26 mouse cellular contexts compared by ENCODE assay signal in the genomic region with DNA sequence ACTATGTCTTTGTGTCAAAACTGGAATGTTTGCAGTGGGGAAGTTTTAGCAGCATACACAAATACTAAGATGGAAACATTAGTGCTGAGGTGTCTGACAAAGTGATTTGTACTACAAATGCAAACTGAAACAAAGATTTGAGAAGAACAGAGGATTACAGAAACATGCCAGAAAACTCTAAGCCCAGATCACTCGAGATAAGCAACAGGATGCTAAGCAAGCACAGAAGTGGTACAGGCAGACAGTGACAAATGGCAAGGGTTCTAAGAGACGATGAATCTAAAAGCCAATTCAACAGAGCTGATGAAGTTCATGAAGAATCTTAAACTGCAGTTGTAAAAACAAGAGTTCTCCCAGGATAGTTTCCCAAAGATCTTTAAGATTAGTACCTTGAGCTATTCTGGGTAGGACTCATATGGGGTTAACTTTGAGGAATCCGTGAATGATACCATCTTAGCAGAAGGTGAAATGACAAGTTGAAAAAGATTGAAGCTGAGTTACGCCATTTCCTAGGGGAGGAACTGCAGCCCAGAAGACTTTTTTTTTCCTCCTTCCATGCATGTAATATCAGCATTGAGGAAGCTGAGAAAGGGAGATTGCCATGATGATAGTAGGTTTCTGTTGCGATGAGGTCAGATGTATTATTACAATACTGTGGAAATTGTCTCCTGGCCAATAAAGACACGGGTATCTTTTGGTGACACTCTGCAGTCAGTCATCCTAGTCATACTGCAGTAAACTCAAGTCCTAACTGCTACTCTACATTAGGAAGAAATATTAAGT. TPM values are rescaled to one million over a fixed set of nuclear protein-coding genes. Genes with fewer than 3 reads are reported as not detected.
A peak's percentile ranks its signal among the peaks of the same experiment; 100 is the strongest.
DNase-seq lines count a peak whose midpoint lies in the region; ATAC-seq lines count a peak whose summit lies in the region.
"Had no signal": no experiment of that assay in that cellular context is flagged by ENCODE, and none has a peak within 500 bp of the region (broad histone marks: within the 10 kb centered on the region; RNA-seq: fewer than 3 reads in every experiment).

No protein-coding gene starts in this region.

- H3K36me3 ChIP-seq in midbrain, embryonic 15.5 days (replicated peaks), result peaks cover 6% of the 10 kb centered on the region; the same call in 1 of the 2 replicates
- no peaks in the 10 kb centered on the region for H3K36me3 ChIP-seq in forebrain, embryonic 14.5 days (ENCODE audit: control insufficient read depth, insufficient read depth, low read length)
- H3K36me3 ChIP-seq: embryonic facial prominence, embryonic 13.5 days; forebrain, embryonic 10.5 days; hindbrain, embryonic 12.5 days; intestine, embryonic 15.5 days had no signal

- H3K4me1 ChIP-seq in midbrain, embryonic 15.5 days, result no peaks in the 10 kb centered on the region
- no peaks in the 10 kb centered on the region for H3K4me1 ChIP-seq in forebrain, embryonic 14.5 days (ENCODE audit: control insufficient read depth, insufficient read depth, low read length)
- H3K4me1 ChIP-seq: embryonic facial prominence, embryonic 10.5 days; embryonic facial prominence, embryonic 13.5 days; forebrain, embryonic 10.5 days; forebrain, embryonic 13.5 days; hindbrain, embryonic 12.5 days; hindbrain, embryonic 15.5 days; intestine, embryonic 15.5 days had no signal

- 90% methylated on average over 6 of the region's 6 CpGs for WGBS in midbrain, embryonic 15.5 days
- 91% methylated on average over 6 of the region's 6 CpGs for whole genome bisulfite sequencing in forebrain, embryonic 14.5 days

- no peak overlapping the region for H3K4me2 ChIP-seq in midbrain, embryonic 15.5 days
- H3K4me2 ChIP-seq in forebrain, embryonic 14.5 days (ENCODE audit: low read length), result no peak overlapping the region
- H3K4me2 ChIP-seq: embryonic facial prominence, embryonic 13.5 days; forebrain, embryonic 13.5 days; heart, embryonic 11.5 days; hindbrain, embryonic 12.5 days; hindbrain, embryonic 15.5 days; intestine, embryonic 15.5 days had no signal

- H3K27me3 ChIP-seq in midbrain, embryonic 15.5 days (replicated peaks), result no peaks in the 10 kb centered on the region
- H3K27me3 ChIP-seq in forebrain, embryonic 14.5 days (replicated peaks; ENCODE audit: control insufficient read depth, insufficient read depth, low read length), result no peaks in the 10 kb centered on the region
- H3K27me3 ChIP-seq: embryonic facial prominence, embryonic 13.5 days; forebrain, embryonic 13.5 days; hindbrain, embryonic 12.5 days; hindbrain, embryonic 15.5 days; intestine, embryonic 15.5 days; Patski had no signal

- 0 out of 2 replicates have a peak, but pooled peaks cover 3% of the 10 kb centered on the region for H3K9me3 ChIP-seq in midbrain, embryonic 15.5 days
- 0 out of 2 replicates have a peak, but pooled peaks cover 2% of the 10 kb centered on the region for H3K9me3 ChIP-seq in forebrain, embryonic 14.5 days (replicated peaks; ENCODE audit: control insufficient read depth, low read length)
- H3K9me3 ChIP-seq: embryonic facial prominence, embryonic 10.5 days; forebrain, embryonic 13.5 days; hindbrain, embryonic 12.5 days; intestine, embryonic 15.5 days had no signal

- DNase-seq in forebrain, embryonic 14.5 days (ENCODE audit: low spot score), result no peak
- DNase-seq in gastrocnemius, adult 18-20 months (ENCODE audit: low spot score), result no peak
- DNase-seq: adrenal gland, adult 2 months; adrenal gland, postnatal 14 days; cerebellum, adult 11 months; cerebellum, adult 2 months; cerebellum, adult 9-11 months; cerebellum, postnatal 25 days; embryo, embryonic 11 days; gastrocnemius, postnatal 25 days; kidney, adult 11 months had no signal

- ATAC-seq in CD4-positive, CD25-positive, alpha-beta regulatory T cell, adult 4 months, result peak; percentile 53
- peak; percentile 56 for ATAC-seq in common myeloid progenitor, adult 5-6 weeks (replicated peaks; ENCODE audit: low read depth, poor library complexity, severe bottlenecking)
- peak; percentile 97 for ATAC-seq in megakaryocyte, adult 5-6 weeks (ENCODE audit: poor library complexity, severe bottlenecking)
- no peak for ATAC-seq in erythroid progenitor cell, adult 5-6 weeks (replicated peaks; ENCODE audit: low FRiP score, poor library complexity, severe bottlenecking)
- ATAC-seq in midbrain, embryonic 15.5 days (replicated peaks), result no peak
- no peak for ATAC-seq in forebrain, embryonic 14.5 days
- ATAC-seq: forebrain, embryonic 13.5 days; intestine, embryonic 15.5 days; Patski had no signal

- no peak overlapping the region for H3K4me3 ChIP-seq in midbrain, embryonic 15.5 days
- H3K4me3 ChIP-seq in forebrain, embryonic 14.5 days (ENCODE audit: low read depth, low read length), result no peak overlapping the region
- H3K4me3 ChIP-seq: embryonic facial prominence, embryonic 10.5 days; embryonic facial prominence, embryonic 13.5 days; erythroblast, embryonic 14.5 days; forebrain, embryonic 10.5 days; forebrain, embryonic 13.5 days; hindbrain, embryonic 12.5 days; hindbrain, embryonic 15.5 days; intestine, embryonic 15.5 days had no signal

- no peak overlapping the region for H3K27ac ChIP-seq in midbrain, embryonic 15.5 days
- no peak overlapping the region for H3K27ac ChIP-seq in forebrain, embryonic 14.5 days (ENCODE audit: low read depth, low read length)
- H3K27ac ChIP-seq: embryonic facial prominence, embryonic 10.5 days; embryonic facial prominence, embryonic 13.5 days; forebrain, embryonic 10.5 days; forebrain, embryonic 13.5 days; hindbrain, embryonic 12.5 days; hindbrain, embryonic 15.5 days; intestine, embryonic 15.5 days had no signal

- no peak overlapping the region for H3K9ac ChIP-seq in midbrain, embryonic 15.5 days
- H3K9ac ChIP-seq in forebrain, embryonic 14.5 days (ENCODE audit: low read length), result no peak overlapping the region
- H3K9ac ChIP-seq: embryonic facial prominence, embryonic 13.5 days; forebrain, embryonic 13.5 days; hindbrain, embryonic 12.5 days; hindbrain, embryonic 15.5 days; intestine, embryonic 15.5 days had no signal

RNA-seq across cellular contexts. Expression of gene Kbtbd3, which starts 9.5 kb away (rescaled TPM):
- polyA plus RNA-seq in CD4-positive, CD25-positive, alpha-beta regulatory T cell, adult 4 months (2017; shearing (Covaris generic)), result 10 to 100 TPM; 11.2 to 16.1 TPM
- total RNA-seq in common myeloid progenitor, adult 5-6 weeks (2017), result 4.5 and 6.3 TPM in 2 replicates
- total RNA-seq in megakaryocyte, adult 5-6 weeks (2015), result 3.6 and 5.1 TPM in 2 replicates
- total RNA-seq in megakaryocyte, adult 5-6 weeks (2017), result 3.3 and 3.9 TPM in 2 replicates
- total RNA-seq in erythroid progenitor cell, adult 5-6 weeks (2015; ENCODE audit: low replicate concordance), result 0.36 and 2.5 TPM in 2 replicates
- 0.13 and 3.7 TPM in 2 replicates for total RNA-seq in erythroid progenitor cell, adult 5-6 weeks (2017; ENCODE audit: low replicate concordance)
- 10.6 and 11.0 TPM in 2 replicates for polyA plus RNA-seq in midbrain, embryonic 15.5 days (2015; fragmentation: Nextera tagmentation; extraction: Ambion mirVana)
- polyA plus RNA-seq in forebrain, embryonic 14.5 days (2014; fragmentation: Nextera tagmentation; extraction: Ambion mirVana), result 6.6 and 8.3 TPM in 2 replicates
- total RNA-seq in gastrocnemius, adult 18-20 months (2021), result 1 to 10 TPM; 5.5 TPM

RNA-seq across cellular contexts. Expression of gene Aasdhppt, which starts 9.9 kb away (rescaled TPM):
- polyA plus RNA-seq in CD4-positive, CD25-positive, alpha-beta regulatory T cell, adult 4 months (2017; shearing (Covaris generic)), result 10 to 100 TPM; 29.3 to 32.5 TPM
- total RNA-seq in common myeloid progenitor, adult 5-6 weeks (2017), result 29.4 and 32.1 TPM in 2 replicates
- 17.6 and 21.0 TPM in 2 replicates for total RNA-seq in megakaryocyte, adult 5-6 weeks (2015)
- total RNA-seq in megakaryocyte, adult 5-6 weeks (2017), result 8.3 and 10.1 TPM in 2 replicates
- total RNA-seq in erythroid progenitor cell, adult 5-6 weeks (2015; ENCODE audit: low replicate concordance), result 24.9 and 28.5 TPM in 2 replicates
- total RNA-seq in erythroid progenitor cell, adult 5-6 weeks (2017; ENCODE audit: low replicate concordance), result 4.2 and 5.8 TPM in 2 replicates
- polyA plus RNA-seq in midbrain, embryonic 15.5 days (2015; fragmentation: Nextera tagmentation; extraction: Ambion mirVana), result 26.8 and 31.0 TPM in 2 replicates
- 32.9 and 40.5 TPM in 2 replicates for polyA plus RNA-seq in forebrain, embryonic 14.5 days (2014; fragmentation: Nextera tagmentation; extraction: Ambion mirVana)
- total RNA-seq in gastrocnemius, adult 18-20 months (2021), result 10 to 100 TPM; 10.5 to 12.3 TPM

RNA-seq across cellular contexts. Expression of gene Msantd4, which starts 57.2 kb away (rescaled TPM):
- polyA plus RNA-seq in CD4-positive, CD25-positive, alpha-beta regulatory T cell, adult 4 months (2017; shearing (Covaris generic)), result 10 to 100 TPM; 21.4 to 22.0 TPM
- 32.8 and 38.9 TPM in 2 replicates for total RNA-seq in common myeloid progenitor, adult 5-6 weeks (2017)
- total RNA-seq in megakaryocyte, adult 5-6 weeks (2015), result 16.1 and 17.5 TPM in 2 replicates
- total RNA-seq in megakaryocyte, adult 5-6 weeks (2017), result 23.0 and 27.5 TPM in 2 replicates
- 5.0 and 9.0 TPM in 2 replicates for total RNA-seq in erythroid progenitor cell, adult 5-6 weeks (2015; ENCODE audit: low replicate concordance)
- 5.4 and 6.9 TPM in 2 replicates for total RNA-seq in erythroid progenitor cell, adult 5-6 weeks (2017; ENCODE audit: low replicate concordance)
- polyA plus RNA-seq in midbrain, embryonic 15.5 days (2015; fragmentation: Nextera tagmentation; extraction: Ambion mirVana), result 55.6 and 58.3 TPM in 2 replicates
- polyA plus RNA-seq in forebrain, embryonic 14.5 days (2014; fragmentation: Nextera tagmentation; extraction: Ambion mirVana), result 71.9 and 72.0 TPM in 2 replicates
- total RNA-seq in gastrocnemius, adult 18-20 months (2021), result 10 to 100 TPM; 32.4 to 35.8 TPM

Comparison
In these comparisons a context has a peak if more than half of its experiments do, and no peak if none do; other contexts are left out.
1. ATAC-seq: peak in CD4-positive, CD25-positive, alpha-beta regulatory T cell, adult 4 months (single experiment), common myeloid progenitor, adult 5-6 weeks (single experiment) and megakaryocyte, adult 5-6 weeks (single experiment); none in erythroid progenitor cell, adult 5-6 weeks (single experiment), midbrain, embryonic 15.5 days (single experiment) and forebrain, embryonic 14.5 days (single experiment).